ENCODE assay signal across 37 mouse cellular contexts in the genomic region with DNA sequence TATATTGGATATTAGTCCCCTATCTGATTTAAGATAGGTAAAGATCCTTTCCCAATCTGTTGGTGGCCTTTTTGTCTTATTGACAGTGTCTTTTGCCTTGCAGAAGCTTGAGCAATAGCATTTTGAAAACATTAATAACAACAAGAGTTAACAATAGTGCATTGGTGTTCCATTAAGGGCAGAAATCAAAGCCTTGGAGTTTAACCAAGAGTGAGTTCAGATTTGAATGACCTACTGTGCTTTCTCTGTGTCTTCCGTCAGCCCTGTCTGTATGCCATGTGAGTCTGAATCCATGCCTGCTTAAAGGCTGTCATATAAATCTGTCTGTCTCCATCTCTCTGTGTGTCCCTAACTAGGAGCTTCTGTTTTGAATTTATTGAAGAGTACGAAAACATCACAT. TPM values are rescaled to one million over a fixed set of nuclear protein-coding genes. Genes with fewer than 3 reads are reported as not detected.
"Had no signal": no experiment of that assay in that cellular context is flagged by ENCODE, and none has a peak within 500 bp of the region (broad histone marks: within the 10 kb centered on the region; RNA-seq: fewer than 3 reads in every experiment).

No protein-coding gene starts in this region.

- ATAC-seq: forebrain, embryonic 13.5 days; forebrain, embryonic 14.5 days; forebrain, embryonic 15.5 days; forebrain, embryonic 16.5 days; forebrain, postnatal 0 days had no signal

- H3K36me3 ChIP-seq: embryonic facial prominence, embryonic 10.5 days; embryonic facial prominence, embryonic 12.5 days; embryonic facial prominence, embryonic 13.5 days; embryonic facial prominence, embryonic 15.5 days; forebrain, embryonic 10.5 days; forebrain, embryonic 12.5 days; forebrain, embryonic 15.5 days had no signal

- H3K27ac ChIP-seq: embryonic facial prominence, embryonic 10.5 days; embryonic facial prominence, embryonic 12.5 days; embryonic facial prominence, embryonic 13.5 days; embryonic facial prominence, embryonic 15.5 days; forebrain, embryonic 10.5 days; forebrain, embryonic 12.5 days; forebrain, embryonic 13.5 days; forebrain, embryonic 15.5 days; gastrocnemius, adult 2 months; heart, adult 2 months had no signal

- H3K4me2 ChIP-seq: embryonic facial prominence, embryonic 12.5 days; embryonic facial prominence, embryonic 13.5 days; embryonic facial prominence, embryonic 15.5 days; forebrain, embryonic 12.5 days; forebrain, embryonic 13.5 days; forebrain, embryonic 15.5 days had no signal

- H3K9ac ChIP-seq: embryonic facial prominence, embryonic 12.5 days; embryonic facial prominence, embryonic 13.5 days; embryonic facial prominence, embryonic 15.5 days; forebrain, embryonic 12.5 days; forebrain, embryonic 13.5 days; forebrain, embryonic 15.5 days; forebrain, postnatal 0 days had no signal

- H3K9me3 ChIP-seq: embryonic facial prominence, embryonic 10.5 days; embryonic facial prominence, embryonic 12.5 days; embryonic facial prominence, embryonic 13.5 days; embryonic facial prominence, embryonic 15.5 days; forebrain, embryonic 10.5 days; forebrain, embryonic 12.5 days; forebrain, embryonic 13.5 days; forebrain, embryonic 15.5 days had no signal

- H3K4me3 ChIP-seq: embryonic facial prominence, embryonic 10.5 days; embryonic facial prominence, embryonic 12.5 days; embryonic facial prominence, embryonic 13.5 days; embryonic facial prominence, embryonic 15.5 days; erythroblast, embryonic 14.5 days; forebrain, embryonic 10.5 days; forebrain, embryonic 12.5 days; forebrain, embryonic 13.5 days; forebrain, embryonic 15.5 days; gastrocnemius, adult 2 months; heart, adult 2 months had no signal

- H3K4me1 ChIP-seq: embryonic facial prominence, embryonic 10.5 days; embryonic facial prominence, embryonic 12.5 days; embryonic facial prominence, embryonic 13.5 days; embryonic facial prominence, embryonic 15.5 days; forebrain, embryonic 10.5 days; forebrain, embryonic 12.5 days; forebrain, embryonic 13.5 days; forebrain, embryonic 15.5 days had no signal

- H3K27me3 ChIP-seq: embryonic facial prominence, embryonic 12.5 days; embryonic facial prominence, embryonic 13.5 days; embryonic facial prominence, embryonic 15.5 days; forebrain, embryonic 12.5 days; forebrain, embryonic 13.5 days; forebrain, embryonic 15.5 days had no signal

- DNase-seq: cerebellum, adult 2 months; cerebellum, adult 8-10 months; cerebellum, adult 9-10 months; cerebellum, adult 9-11 months; cerebellum, postnatal 10 days; cerebellum, postnatal 14 days; cerebellum, postnatal 25 days; cerebellum, postnatal 36 days; embryo, embryonic 11 days; forebrain, postnatal 0 days; gastrocnemius, adult 2 months; gastrocnemius, postnatal 10 days; gastrocnemius, postnatal 14 days; gastrocnemius, postnatal 25 days; gastrocnemius, postnatal 36 days; heart, adult 18-20 months; heart, adult 2 months had no signal

RNA-seq across cellular contexts. Expression of a gene that starts 3.5 kb away (rescaled TPM):
- total RNA-seq: common myeloid progenitor, adult 5-6 weeks; forebrain, postnatal 0 days; gastrocnemius, adult 2 months; gastrocnemius, adult 8-10 months; gastrocnemius, postnatal 14 days; gastrocnemius, postnatal 25 days; gastrocnemius, postnatal 36 days; granulocyte monocyte progenitor cell, adult 5-6 weeks; heart, adult 18-20 months; heart, adult 2 months had no signal
- polyA plus RNA-seq: cerebellum, adult 2 months; cortical plate, adult 2 months; embryonic facial prominence, embryonic 11.5 days; embryonic facial prominence, embryonic 12.5 days; embryonic facial prominence, embryonic 13.5 days; embryonic facial prominence, embryonic 14.5 days; erythroblast, embryonic 14.5 days; forebrain, embryonic 10.5 days; forebrain, embryonic 12.5 days; forebrain, embryonic 14.5 days; forebrain, embryonic 15.5 days; forebrain, embryonic 16.5 days; forebrain, postnatal 0 days; frontal cortex, adult 2 months; gonadal fat pad, adult 2 months; heart, adult 2 months had no signal

RNA-seq across cellular contexts. Expression of a gene that starts 29.2 kb away (rescaled TPM):
- total RNA-seq: common myeloid progenitor, adult 5-6 weeks; forebrain, postnatal 0 days; gastrocnemius, adult 2 months; gastrocnemius, postnatal 14 days; gastrocnemius, postnatal 25 days; granulocyte monocyte progenitor cell, adult 5-6 weeks had no signal
- polyA plus RNA-seq: cerebellum, adult 2 months; embryonic facial prominence, embryonic 10.5 days; embryonic facial prominence, embryonic 12.5 days; erythroblast, embryonic 14.5 days; forebrain, embryonic 10.5 days; forebrain, embryonic 11.5 days; forebrain, embryonic 12.5 days; forebrain, embryonic 13.5 days; forebrain, embryonic 14.5 days; forebrain, embryonic 15.5 days; forebrain, embryonic 16.5 days had no signal

RNA-seq across cellular contexts. Expression of a gene that starts 56.3 kb away (rescaled TPM):
- total RNA-seq: common myeloid progenitor, adult 5-6 weeks; forebrain, postnatal 0 days; gastrocnemius, adult 2 months; gastrocnemius, postnatal 25 days; granulocyte monocyte progenitor cell, adult 5-6 weeks had no signal
- polyA plus RNA-seq: cerebellum, adult 2 months; cortical plate, adult 2 months; embryonic facial prominence, embryonic 10.5 days; embryonic facial prominence, embryonic 11.5 days; embryonic facial prominence, embryonic 12.5 days; embryonic facial prominence, embryonic 13.5 days; embryonic facial prominence, embryonic 14.5 days; forebrain, embryonic 10.5 days; forebrain, embryonic 11.5 days; forebrain, embryonic 12.5 days; forebrain, embryonic 13.5 days; forebrain, embryonic 14.5 days; forebrain, embryonic 15.5 days; forebrain, postnatal 0 days had no signal
